Mouse (Mus musculus) megakaryocyte progenitor cell, adult 5-6 weeks (primary cell): Measurements from ENCODE around the gene Resp18. TPM values are rescaled to one million over a fixed set of nuclear protein-coding genes. Genes with fewer than 3 reads are reported as not detected.
A peak's percentile ranks its signal among the peaks of the same experiment; 100 is the strongest.
"Not testable (repeated sequence)": the region's sequence is repeated elsewhere in the genome, so short reads cannot be mapped to it uniquely, and the experiment has no call there.

Experiments used
- ATAC-seq: replicated peaks from 2 replicates; pipeline ENCODE4 v1.8.0; 2016; ENCODE audit warnings: mild to moderate bottlenecking, moderate TSS enrichment, inconsistent platforms; ENCODE audit not compliant: poor library complexity
- total RNA-seq, 2 experiments: library from RNA; stranded (forward) in 1 of 2; stranded (reverse) in 1 of 2; fragments of 157-497, 149-512 nt in 1 of 2; fragments of 200-1000 nt in 1 of 2; gene quantifications; 2 replicates each; pipeline versions ENCODE4 v1.2.3 to v1.2.4; 2015 to 2017

The Resp18 gene
- total RNA-seq, 2 experiments from 2014 or later: not detected

DNA sequence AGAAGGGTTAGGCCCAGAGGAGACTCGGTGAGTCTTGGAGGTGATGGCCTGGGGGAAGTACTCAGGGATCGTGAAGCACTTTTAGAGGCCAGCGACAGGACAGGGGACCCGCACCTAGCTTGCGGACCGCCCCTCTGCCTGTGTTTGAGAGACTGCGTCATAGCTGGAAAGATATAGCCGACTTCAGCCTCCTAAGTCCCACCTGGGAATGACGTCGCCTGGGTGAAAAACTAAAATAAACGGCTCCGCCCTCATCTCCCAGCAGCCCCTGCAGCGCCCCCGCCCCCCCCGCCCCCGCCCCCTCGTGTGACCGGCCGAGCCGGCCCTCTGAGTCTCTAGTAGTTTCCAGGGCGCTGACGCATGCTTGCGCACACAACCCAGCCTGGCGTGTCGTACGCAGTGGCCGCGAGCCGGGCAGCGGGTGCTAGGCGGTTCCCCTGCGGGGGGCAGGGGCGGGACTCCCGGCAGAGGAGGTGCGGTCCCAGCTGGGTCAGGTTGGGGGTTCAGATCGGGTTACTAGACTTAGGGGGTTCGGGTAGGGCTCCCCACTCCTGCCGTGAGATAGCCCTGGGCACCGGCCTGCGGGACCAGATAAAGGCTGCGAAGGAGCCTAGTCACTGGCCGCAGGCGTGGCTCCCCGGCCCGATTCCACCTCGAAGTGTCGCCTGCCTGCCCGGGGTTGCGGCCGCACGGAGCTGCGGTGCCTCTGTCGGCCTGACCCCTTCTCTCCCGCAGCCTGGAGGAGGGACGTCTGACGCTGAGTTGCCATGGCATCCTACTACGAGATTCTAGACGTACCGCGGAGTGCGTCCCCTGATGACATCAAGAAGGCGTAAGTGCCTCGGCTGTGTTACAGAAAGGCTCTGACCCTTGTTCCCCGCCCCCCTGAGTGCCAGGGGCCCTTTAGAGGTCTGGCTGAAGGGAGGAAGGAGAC, 41.8 kb downstream of the Resp18 start, which contains the start of gene Dnajb2:
Gene Dnajb2, plus strand, starts transcription at position 290 of the 934 bp plus-strand sequence.
- peak; percentile 69 for ATAC-seq

DNA sequence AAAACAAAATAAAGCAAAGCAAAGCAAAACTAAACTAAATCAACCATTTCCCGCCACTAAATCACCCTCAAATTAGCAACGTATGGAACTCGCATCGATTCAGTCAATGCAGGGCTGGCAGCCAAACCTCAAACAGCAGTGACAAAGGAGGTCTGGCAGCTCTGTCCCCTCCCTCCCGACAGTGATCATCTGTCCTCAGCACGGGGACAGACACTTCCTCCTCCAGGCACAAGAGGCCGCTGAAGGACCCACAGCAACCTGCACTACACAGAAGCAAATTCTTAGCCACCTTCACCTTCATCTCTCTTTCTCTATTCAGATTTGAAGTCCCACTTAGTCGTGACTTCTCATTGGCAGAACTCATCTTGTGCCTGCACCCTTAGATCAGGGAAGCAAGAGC, 43.6 kb downstream of the Resp18 start:
- ATAC-seq: peak; percentile 79

DNA sequence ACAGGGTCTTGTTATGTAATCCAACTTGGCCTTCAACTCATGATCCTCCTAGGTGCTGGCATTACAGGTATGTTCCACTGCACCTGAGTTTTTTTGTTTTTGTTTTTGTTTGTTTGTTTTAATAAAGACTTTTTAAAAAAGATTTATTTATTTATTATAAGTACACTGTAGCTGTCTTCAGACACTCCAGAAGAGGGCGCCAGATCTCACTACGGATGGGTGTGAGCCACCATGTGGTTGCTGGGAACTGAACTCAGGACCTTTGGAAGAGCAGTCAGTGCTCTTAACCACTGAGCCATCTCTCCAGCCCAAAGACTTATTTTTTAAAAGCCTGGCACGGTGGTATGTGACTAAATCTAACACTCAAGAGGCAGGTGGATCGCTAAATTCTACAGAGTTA, 45.7 kb downstream of the Resp18 start:
- ATAC-seq: not testable (repeated sequence)

DNA sequence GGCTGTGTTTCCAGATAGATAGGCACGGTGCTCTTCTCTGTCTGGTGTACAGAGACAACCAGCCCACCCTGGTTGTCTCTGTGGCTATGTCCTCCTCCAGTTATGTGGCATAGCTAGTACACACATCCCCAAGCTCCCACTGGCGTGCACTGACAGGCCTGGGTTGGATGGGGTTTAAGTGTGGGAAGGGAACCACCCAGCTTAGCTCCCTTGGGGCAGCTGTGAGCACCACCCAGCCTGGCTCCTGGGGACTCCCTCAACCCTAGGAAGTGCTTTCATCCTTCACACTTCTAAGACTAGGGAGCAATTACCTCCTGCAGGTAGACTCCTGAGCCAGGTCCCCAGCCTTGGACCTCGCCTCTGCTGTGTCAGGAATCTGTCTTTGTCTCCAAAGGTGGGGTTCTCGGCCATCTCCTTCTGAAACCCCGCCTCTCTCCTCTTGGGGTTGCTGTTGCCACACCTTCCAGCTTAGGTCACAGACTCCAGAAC, 46.5 kb downstream of the Resp18 start, which contains the start of gene A630095N17Rik:
Gene A630095N17Rik, minus strand, starts transcription at position 439 of the 489 bp plus-strand sequence.
- no peak for ATAC-seq

DNA sequence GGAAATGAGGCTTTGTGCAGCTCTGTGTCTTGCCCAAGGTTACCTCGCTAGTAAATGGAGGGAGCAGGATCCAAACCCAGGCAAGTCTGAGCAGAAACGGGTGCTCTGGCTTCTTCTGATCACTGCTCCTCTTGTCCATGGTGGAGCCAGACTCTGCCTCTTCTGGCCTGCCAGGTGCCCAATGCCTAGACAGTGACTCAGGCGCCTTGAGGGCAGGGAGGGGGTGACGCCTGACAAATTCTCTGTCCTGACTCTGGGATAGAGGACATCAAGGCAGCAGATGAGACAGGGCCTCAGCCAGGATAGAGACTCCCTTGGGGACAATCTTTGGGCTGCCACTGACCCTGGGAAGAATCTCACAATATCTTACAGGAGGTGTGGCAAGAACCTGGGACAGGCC, 47.0 kb downstream of the Resp18 start:
- no peak for ATAC-seq

DNA sequence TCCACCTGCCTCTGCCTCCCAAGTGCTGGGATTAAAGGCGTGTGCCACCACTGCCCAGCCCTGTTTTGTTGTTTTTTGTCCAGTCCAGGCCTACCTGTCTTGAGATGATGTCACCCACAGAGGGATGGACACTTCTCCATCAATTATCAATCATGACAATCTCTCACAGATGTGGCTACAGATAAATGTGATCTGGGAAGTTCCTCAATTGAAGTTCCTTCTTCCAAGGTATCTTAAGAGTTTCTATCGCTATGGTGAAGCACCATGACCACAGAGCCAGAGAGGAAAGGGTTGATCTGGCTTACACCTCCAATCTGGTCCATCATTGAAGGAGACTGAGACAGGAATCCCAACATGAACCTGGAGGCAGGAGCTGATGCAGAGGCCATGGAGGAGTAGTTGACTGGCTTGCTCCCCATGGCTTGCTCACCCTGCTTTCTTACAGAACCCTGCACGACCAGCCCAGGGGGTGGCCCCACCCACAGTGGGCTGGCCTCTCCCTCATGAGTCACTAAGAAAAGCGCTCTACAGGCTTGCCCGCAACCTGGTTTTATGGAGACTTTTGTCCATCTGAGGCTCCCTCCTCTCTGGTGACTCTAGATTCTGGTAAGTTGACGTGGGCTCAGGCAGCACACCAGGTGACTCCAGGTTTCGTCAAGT, 47.8 kb downstream of the Resp18 start:
- no peak for ATAC-seq

DNA sequence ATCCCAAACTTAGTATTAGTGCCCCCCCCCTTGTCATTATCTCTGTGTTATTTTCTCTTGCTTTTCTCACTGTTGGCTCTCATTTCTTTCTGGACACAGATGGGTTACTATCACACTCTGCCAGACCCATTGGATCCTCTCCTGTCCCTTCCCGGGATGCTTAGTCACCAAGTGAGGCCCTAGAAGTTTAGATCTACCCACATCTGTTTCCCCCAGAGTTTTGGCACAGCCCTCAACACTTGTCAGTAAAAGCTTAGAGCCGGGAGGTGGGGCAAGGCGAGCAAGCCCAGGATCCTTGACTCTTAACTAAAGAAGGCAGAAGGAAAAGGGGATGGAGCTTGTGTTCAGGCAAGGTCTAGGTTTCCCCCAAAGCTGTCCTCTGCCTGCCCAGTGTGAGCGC, 49.1 kb downstream of the Resp18 start:
- peak; percentile 79 for ATAC-seq

DNA sequence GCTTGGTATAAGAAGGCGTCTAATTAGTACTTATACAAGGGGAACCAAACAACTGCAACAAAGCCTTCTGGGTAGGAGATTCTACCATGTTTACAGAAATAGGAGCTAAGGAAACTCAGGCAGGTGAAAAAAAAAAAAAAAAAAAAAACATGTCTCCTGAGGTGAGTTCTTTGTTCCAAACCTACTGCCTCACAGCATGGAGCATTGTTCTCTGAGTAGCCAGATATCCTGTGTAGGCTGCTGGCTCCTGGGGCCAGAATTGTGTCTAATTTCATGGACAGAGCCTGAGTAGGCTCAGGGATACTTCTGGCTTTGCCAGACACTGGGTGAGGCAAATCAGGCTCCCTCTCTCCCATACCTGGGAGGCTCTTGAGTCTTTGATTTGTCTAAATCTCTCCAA, 50.6 kb downstream of the Resp18 start:
- ATAC-seq: no peak

DNA sequence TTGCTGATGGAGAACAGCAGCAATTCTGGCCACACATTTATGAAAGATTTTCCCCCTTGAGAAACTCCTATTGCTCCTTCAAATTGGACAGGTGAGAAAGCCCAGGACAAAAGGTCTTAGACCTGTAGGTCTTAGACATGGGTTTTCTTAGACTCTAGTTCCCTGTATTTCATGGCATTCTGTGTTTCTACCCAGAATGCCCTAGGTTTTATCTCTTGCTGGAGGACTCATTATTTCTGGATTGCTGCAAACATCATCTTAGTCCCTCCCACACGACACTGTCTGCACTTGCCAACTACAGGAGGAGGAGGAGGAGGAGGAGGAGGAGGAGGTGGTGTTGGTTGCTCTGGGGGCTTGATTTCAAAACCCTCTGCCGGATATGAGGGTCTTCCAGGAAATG, 52.1 kb downstream of the Resp18 start:
- ATAC-seq: no peak

DNA sequence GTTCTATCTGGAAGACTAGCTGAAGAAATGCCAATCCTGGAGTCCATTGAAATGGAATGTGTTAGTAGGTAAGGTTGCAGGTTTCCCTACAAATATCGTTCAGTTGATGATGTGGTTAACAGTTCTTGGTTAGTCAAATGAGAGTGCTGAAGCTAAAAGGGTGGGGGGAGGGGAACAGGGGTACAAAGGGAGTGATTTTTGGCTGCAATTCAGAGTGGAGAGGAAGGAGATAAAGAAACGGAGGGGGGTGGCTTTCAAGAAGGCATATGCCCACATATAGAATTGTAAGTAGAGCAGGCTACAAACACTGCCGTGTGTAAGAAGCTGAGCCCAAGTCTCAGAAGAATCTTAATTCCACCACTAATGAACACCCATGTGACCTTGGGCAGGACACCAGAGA, 52.7 kb downstream of the Resp18 start:
- no peak for ATAC-seq

DNA sequence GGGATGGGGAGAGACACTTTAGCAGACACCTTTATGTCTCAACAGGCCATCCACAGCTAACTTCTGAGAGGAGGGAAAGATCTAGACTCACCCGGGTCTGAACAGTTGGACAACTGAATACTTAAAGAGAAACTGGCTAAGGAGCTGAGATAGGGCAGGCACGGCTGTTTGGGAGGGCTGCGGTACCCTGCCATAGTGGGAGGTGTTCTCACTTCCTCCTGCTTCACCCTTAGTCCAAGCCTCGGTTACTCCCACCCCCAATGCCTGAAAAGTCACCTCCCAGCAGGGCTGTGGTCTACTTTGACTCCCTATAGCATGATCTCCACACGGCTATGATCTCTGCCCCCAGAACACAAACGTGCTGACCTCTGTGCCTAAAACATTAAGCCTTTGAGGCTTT, 54.7 kb downstream of the Resp18 start:
- peak; percentile 45 for ATAC-seq

DNA sequence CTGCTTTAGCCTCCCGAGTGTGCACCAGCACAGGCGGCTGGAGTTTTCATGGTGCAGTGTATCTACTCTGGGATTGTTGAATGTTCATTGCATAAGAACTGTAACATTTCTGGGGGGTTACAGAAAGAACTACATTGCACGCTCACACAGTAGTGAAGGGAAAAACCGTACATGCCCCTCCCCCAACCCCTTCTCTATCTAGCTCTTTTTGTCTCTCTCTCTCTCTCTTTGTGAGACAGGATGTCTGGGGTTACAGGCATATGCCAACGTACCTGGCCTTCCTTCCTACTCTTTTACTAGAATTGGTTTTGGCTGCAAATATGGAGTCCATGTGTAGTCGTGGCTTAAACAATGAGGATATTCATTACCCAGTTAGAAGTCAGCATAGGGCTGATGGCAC, 55.3 kb downstream of the Resp18 start:
- no peak for ATAC-seq

Other genes with a start within 250 kb of the Resp18 start
- gene Nhej1, start 153.2 kb downstream of the Resp18 start, total RNA-seq (2015): 9.3 and 11.1 TPM in 2 replicates
- gene Nhej1, start 153.2 kb downstream of the Resp18 start, total RNA-seq (2017): 10.4 and 12.6 TPM in 2 replicates
- 0.15 and 0.44 TPM in 2 replicates for gene Slc23a3, start 144.5 kb downstream of the Resp18 start, total RNA-seq (2015)
- not detected in 2 replicates for gene Slc23a3, start 144.5 kb downstream of the Resp18 start, total RNA-seq (2017)
- gene Cnppd1, start 135.7 kb downstream of the Resp18 start, total RNA-seq (2015): 16.8 and 17.2 TPM in 2 replicates
- 40.3 and 52.9 TPM in 2 replicates for gene Cnppd1, start 135.7 kb downstream of the Resp18 start, total RNA-seq (2017)
- 40.8 and 47.4 TPM in 2 replicates for gene Retreg2, start 135.6 kb downstream of the Resp18 start, total RNA-seq (2015)
- 42.3 and 50.2 TPM in 2 replicates for gene Retreg2, start 135.6 kb downstream of the Resp18 start, total RNA-seq (2017)
- gene Zfand2b, start 109.8 kb downstream of the Resp18 start, total RNA-seq (2015): 20.2 and 21.5 TPM in 2 replicates
- 24.4 and 24.7 TPM in 2 replicates for gene Zfand2b, start 109.8 kb downstream of the Resp18 start, total RNA-seq (2017)
- gene Abcb6, start 98.0 kb downstream of the Resp18 start, total RNA-seq (2015): 10.0 and 12.8 TPM in 2 replicates
- gene Abcb6, start 98.0 kb downstream of the Resp18 start, total RNA-seq (2017): 10.3 and 14.8 TPM in 2 replicates
- 7.7 and 7.8 TPM in 2 replicates for gene Ankzf1, start 86.3 kb downstream of the Resp18 start, total RNA-seq (2015)
- gene Ankzf1, start 86.3 kb downstream of the Resp18 start, total RNA-seq (2017): 21.7 and 27.0 TPM in 2 replicates
- gene Atg9a, start 86.2 kb downstream of the Resp18 start, total RNA-seq (2015): 14.5 and 18.2 TPM in 2 replicates
- gene Atg9a, start 86.2 kb downstream of the Resp18 start, total RNA-seq (2017): 7.2 and 9.5 TPM in 2 replicates
- gene Glb1l, start 67.6 kb downstream of the Resp18 start, total RNA-seq (2015): 24.2 and 31.9 TPM in 2 replicates
- gene Glb1l, start 67.6 kb downstream of the Resp18 start, total RNA-seq (2017): 12.3 and 13.7 TPM in 2 replicates
- gene Stk16, start 67.6 kb downstream of the Resp18 start, total RNA-seq (2015): 208 and 214 TPM in 2 replicates
- gene Stk16, start 67.6 kb downstream of the Resp18 start, total RNA-seq (2017): 135 and 187 TPM in 2 replicates
- 777 and 847 TPM in 2 replicates for gene Tuba4a, start 58.5 kb downstream of the Resp18 start, total RNA-seq (2015)
- gene Tuba4a, start 58.5 kb downstream of the Resp18 start, total RNA-seq (2017): 369 and 385 TPM in 2 replicates
- gene A630095N17Rik, start 46.3 kb downstream of the Resp18 start, total RNA-seq (2015): 0.56 and 1.2 TPM in 2 replicates
- gene A630095N17Rik, start 46.3 kb downstream of the Resp18 start, total RNA-seq (2017): 1.2 TPM in 1 of 2 replicates, not detected in the other
- 1.3 and 1.8 TPM in 2 replicates for gene Dnajb2, start 42.0 kb downstream of the Resp18 start, total RNA-seq (2015)
- gene Dnajb2, start 42.0 kb downstream of the Resp18 start, total RNA-seq (2017): 1.9 and 6.4 TPM in 2 replicates
- gene Ptprn, start 13.9 kb downstream of the Resp18 start, total RNA-seq (2015): 0.12 and 0.15 TPM in 2 replicates
- gene Ptprn, start 13.9 kb downstream of the Resp18 start, total RNA-seq (2017): 0.10 TPM in 1 of 2 replicates, not detected in the other
- 31.3 and 39.7 TPM in 2 replicates for gene Dnpep, start 39.6 kb upstream of the Resp18 start, total RNA-seq (2015)
- 36.4 and 41.7 TPM in 2 replicates for gene Dnpep, start 39.6 kb upstream of the Resp18 start, total RNA-seq (2017)
- not detected in 2 replicates for gene Des, start 81.9 kb upstream of the Resp18 start, total RNA-seq (2015)
- not detected in 2 replicates for gene Des, start 81.9 kb upstream of the Resp18 start, total RNA-seq (2017)
- not detected in 2 replicates for gene Speg, start 96.9 kb upstream of the Resp18 start, total RNA-seq (2015)
- not detected in 2 replicates for gene Speg, start 96.9 kb upstream of the Resp18 start, total RNA-seq (2017)
- gene Gmppa, start 157.5 kb upstream of the Resp18 start, total RNA-seq (2015): 65.8 and 74.1 TPM in 2 replicates
- 87.0 and 98.6 TPM in 2 replicates for gene Gmppa, start 157.5 kb upstream of the Resp18 start, total RNA-seq (2017)
- not detected in 2 replicates for gene Asic4, start 172.0 kb upstream of the Resp18 start, total RNA-seq (2015)
- not detected in 2 replicates for gene Asic4, start 172.0 kb upstream of the Resp18 start, total RNA-seq (2017)
- gene Chpf, start 200.9 kb upstream of the Resp18 start, total RNA-seq (2015): 0.27 and 0.83 TPM in 2 replicates
- gene Chpf, start 200.9 kb upstream of the Resp18 start, total RNA-seq (2017): 0.57 and 2.0 TPM in 2 replicates
- gene Tmem198, start 201.1 kb upstream of the Resp18 start, total RNA-seq (2015): not detected in 2 replicates
- 2.9 TPM in 1 of 2 replicates, not detected in the other for gene Tmem198, start 201.1 kb upstream of the Resp18 start, total RNA-seq (2017)
- gene Obsl1, start 228.0 kb upstream of the Resp18 start, total RNA-seq (2015): 1.0 TPM in 1 of 2 replicates, not detected in the other
- 0.30 TPM in 1 of 2 replicates, not detected in the other for gene Obsl1, start 228.0 kb upstream of the Resp18 start, total RNA-seq (2017)
- not detected in 2 replicates for gene Inha, start 228.7 kb upstream of the Resp18 start, total RNA-seq (2015)
- not detected in 2 replicates for gene Inha, start 228.7 kb upstream of the Resp18 start, total RNA-seq (2017)
- 7.9 and 9.6 TPM in 2 replicates for gene Stk11ip, start 243.1 kb upstream of the Resp18 start, total RNA-seq (2015)
- gene Stk11ip, start 243.1 kb upstream of the Resp18 start, total RNA-seq (2017): 11.3 and 24.0 TPM in 2 replicates